Mouse (Mus musculus) myocyte (in vitro differentiated cells): ENCODE data around the gene Hivep2. TPM values are rescaled to one million over a fixed set of nuclear protein-coding genes. Genes with fewer than 3 reads are reported as not detected.

Experiments
- H3K27me3 ChIP-seq: one replicate; pipeline ENCODE4 v1.6.1; 2011; ENCODE audit not compliant: control insufficient read depth, insufficient read depth, insufficient read length
- H3K36me3 ChIP-seq: one replicate; pipeline ENCODE4 v1.6.1; 2011; ENCODE audit not compliant: control insufficient read depth, insufficient read depth
- H3K4me2 ChIP-seq: one replicate; pipeline ENCODE4 v1.6.1; 2011; ENCODE audit warnings: low read depth, control low read depth
- H3K4me3 ChIP-seq: one replicate; pipeline ENCODE4 v1.5.1; 2011; ENCODE audit warnings: mild to moderate bottlenecking, control low read depth, moderate library complexity
- H3K79me2 ChIP-seq: one replicate; pipeline ENCODE4 v1.6.1; 2011; ENCODE audit not compliant: control insufficient read depth, insufficient read depth
- H3ac ChIP-seq: one replicate; pipeline ENCODE4 v1.6.1; 2011; ENCODE audit not compliant: control insufficient read depth, insufficient read length
- CEBPB ChIP-seq: IDR thresholded peaks from 2 replicates; pipeline ENCODE4 v1.6.1; 2011; ENCODE audit warnings: mild to moderate bottlenecking, moderate library complexity; ENCODE audit not compliant: poor library complexity, insufficient read depth, severe bottlenecking
- E2F4 ChIP-seq: IDR thresholded peaks from one replicate; pipeline ENCODE4 v1.6.1; 2011; ENCODE audit warnings: mild to moderate bottlenecking, control low read depth, moderate library complexity; ENCODE audit not compliant: insufficient read depth
- MAX ChIP-seq: IDR thresholded peaks from one replicate; pipeline ENCODE4 v1.6.1; 2011; ENCODE audit warnings: low read depth, mild to moderate bottlenecking, control low read depth
- MYOD1 ChIP-seq, 3 experiments: IDR thresholded peaks; one replicate each; pipeline ENCODE4 v1.6.1; 2011; ENCODE audit warnings: control low read depth in 2 of 3, low read depth in 2 of 3, mild to moderate bottlenecking in 2 of 3, moderate library complexity in 1 of 3; ENCODE audit not compliant: insufficient read length in 2 of 3, control insufficient read depth in 1 of 3
- MYOG ChIP-seq, 3 experiments: IDR thresholded peaks; one replicate each; pipeline ENCODE4 v1.6.1; 2011; ENCODE audit warnings: control low read depth in 2 of 3, low read depth in 2 of 3, mild to moderate bottlenecking in 2 of 3; ENCODE audit not compliant: insufficient read length in 2 of 3, control insufficient read depth in 1 of 3, insufficient read depth in 1 of 3
- POLR2A ChIP-seq: IDR thresholded peaks from one replicate; pipeline ENCODE4 v1.6.1; 2011; ENCODE audit warnings: low read depth, mild to moderate bottlenecking, control low read depth, moderate library complexity; ENCODE audit not compliant: insufficient read length
- POLR2AphosphoS2 ChIP-seq: IDR thresholded peaks from one replicate; pipeline ENCODE4 v1.6.1; 2011; ENCODE audit warnings: low read depth, control low read depth; ENCODE audit not compliant: insufficient read length
- REST ChIP-seq: IDR thresholded peaks from one replicate; pipeline ENCODE4 v1.6.1; 2011; ENCODE audit warnings: mild to moderate bottlenecking, control low read depth, moderate library complexity; ENCODE audit not compliant: insufficient read depth, insufficient read length
- SRF ChIP-seq: IDR thresholded peaks from one replicate; pipeline ENCODE4 v1.6.1; 2011; ENCODE audit warnings: low read depth; ENCODE audit not compliant: control insufficient read depth, insufficient read length
- TCF12 ChIP-seq: IDR thresholded peaks from one replicate; pipeline ENCODE4 v1.6.1; 2011; ENCODE audit warnings: mild to moderate bottlenecking, control low read depth; ENCODE audit not compliant: poor library complexity, insufficient read depth, severe bottlenecking
- TCF3 ChIP-seq: IDR thresholded peaks from one replicate; pipeline ENCODE4 v1.6.1; 2011; ENCODE audit warnings: low read depth, control low read depth; ENCODE audit not compliant: insufficient read length
- USF1 ChIP-seq: IDR thresholded peaks from one replicate; pipeline ENCODE4 v1.6.1; 2011; ENCODE audit warnings: low read depth, mild to moderate bottlenecking, control low read depth, moderate library complexity
- polyA plus RNA-seq: library from polyadenylated mRNA; unstranded; fragments of >200 nt; fragmentation: generic; extraction: Trizol; gene quantifications from one replicate; pipeline ENCODE4 v1.2.1, GENCODE M21; 2012; ENCODE audit warnings: missing spikeins

Hivep2 gene
- polyA plus RNA-seq, 1 experiment, result 9.6 TPM

DNA sequence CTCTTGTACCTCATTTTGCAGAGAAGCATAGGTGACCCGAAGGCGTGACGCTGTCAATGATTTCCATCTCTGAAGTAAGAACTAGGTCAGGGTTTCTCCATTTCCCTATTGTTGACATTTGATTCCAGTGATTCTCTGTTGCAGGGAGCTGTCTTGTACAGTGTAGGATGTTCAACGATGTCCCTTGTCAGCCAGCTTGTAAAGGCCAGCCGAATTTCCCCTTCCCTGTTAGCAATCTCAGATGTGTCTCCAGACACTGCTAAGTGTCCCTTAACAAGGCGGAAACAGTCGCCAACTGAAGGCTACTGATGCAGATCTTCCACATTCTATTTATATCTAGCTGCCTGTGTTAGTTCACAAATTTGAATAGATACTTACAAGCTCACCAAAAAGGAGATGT, 68.9 kb downstream of the Hivep2 start:
- H3K79me2 ChIP-seq, result peaks cover 75% of the 10 kb centered on the region
- no peaks in the 10 kb centered on the region for H3K36me3 ChIP-seq
- no peak overlapping the region for H3K4me2 ChIP-seq
- H3ac ChIP-seq, result no peak overlapping the region
- no peak for TF ChIP-seq MYOD1 (IDR thresholded peaks at IDR 0.05; ENCODE audit: control insufficient read depth in 1 of 3, insufficient read length in 2 of 3, low read depth in 2 of 3)
- no peak for TF ChIP-seq CEBPB
- TF ChIP-seq USF1, result no peak
- no peak for TF ChIP-seq REST
- no peak for TF ChIP-seq SRF
- TF ChIP-seq POLR2AphosphoS2, result no peak
- no peak for TF ChIP-seq POLR2A
- no peak for TF ChIP-seq MAX
- no peak for TF ChIP-seq E2F4
- no peak for TF ChIP-seq MYOG (IDR thresholded peaks at IDR 0.05; ENCODE audit: control insufficient read depth in 1 of 3, insufficient read depth in 1 of 3, insufficient read length in 2 of 3, low read depth in 2 of 3)
- TF ChIP-seq TCF3, result no peak
- TF ChIP-seq TCF12, result no peak
- no peaks in the 10 kb centered on the region for H3K27me3 ChIP-seq
- H3K4me3 ChIP-seq, result no peak overlapping the region

DNA sequence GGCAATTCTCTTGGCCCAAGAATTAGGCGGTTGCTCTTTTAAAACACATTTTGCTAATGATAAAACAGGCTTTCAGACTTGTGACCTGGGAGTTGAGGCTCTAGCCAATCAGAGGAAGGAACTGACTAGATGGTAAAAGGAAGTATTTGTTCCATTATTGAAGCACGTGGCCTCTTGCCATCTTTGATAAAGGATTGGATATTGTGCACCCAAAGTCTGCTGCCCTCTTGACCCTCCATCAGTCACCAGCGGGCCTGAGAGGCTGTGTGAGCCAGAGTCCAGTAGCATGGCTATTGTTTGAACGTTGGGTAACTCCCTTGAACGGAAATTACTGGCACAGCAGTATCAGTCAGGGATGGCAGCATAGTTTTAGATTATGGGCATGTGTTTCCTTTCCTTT, 69.7 kb downstream of the Hivep2 start:
- H3K27me3 ChIP-seq, result no peaks in the 10 kb centered on the region
- H3K36me3 ChIP-seq, result no peaks in the 10 kb centered on the region
- TF ChIP-seq POLR2A (no peak), MAX (no peak), REST (no peak), TCF3 (no peak), USF1 (no peak), POLR2AphosphoS2 (no peak), CEBPB (no peak), SRF (no peak), MYOD1 (IDR thresholded peaks at IDR 0.05; ENCODE audit: control insufficient read depth in 1 of 3, insufficient read length in 2 of 3, low read depth in 2 of 3) (no peak)
- peaks cover 68% of the 10 kb centered on the region for H3K79me2 ChIP-seq
- no peak overlapping the region for H3K4me3 ChIP-seq
- H3K4me2 ChIP-seq, result peak overlapping the region; percentile 60
- no peak overlapping the region for H3ac ChIP-seq

GRCm38 (mm10) chr10:14036472-14036871, 70.6 kb downstream of the Hivep2 start:
- H3K36me3 ChIP-seq, result no peaks in the 10 kb centered on the region
- H3K27me3 ChIP-seq, result no peaks in the 10 kb centered on the region
- peaks cover 68% of the 10 kb centered on the region for H3K79me2 ChIP-seq
- peak overlapping the region; percentile 60 for H3K4me2 ChIP-seq
- H3ac ChIP-seq, result no peak overlapping the region
- no peak overlapping the region for H3K4me3 ChIP-seq
- peak; percentile 87 for TF ChIP-seq TCF12
- TF ChIP-seq TCF3, result no peak
- peak; percentile 51 to 91 (median 89) for TF ChIP-seq MYOD1 (IDR thresholded peaks at IDR 0.05; ENCODE audit: control insufficient read depth in 1 of 3, insufficient read length in 2 of 3, low read depth in 2 of 3)
- TF ChIP-seq MYOG (IDR thresholded peaks at IDR 0.05; ENCODE audit: control insufficient read depth in 1 of 3, insufficient read depth in 1 of 3, insufficient read length in 2 of 3, low read depth in 2 of 3), result peak in 2 of 3 experiments; percentile 88 to 90

- no peak for TF ChIP-seq SRF
- TF ChIP-seq POLR2A, result no peak
- TF ChIP-seq MYOG (IDR thresholded peaks at IDR 0.05; ENCODE audit: control insufficient read depth in 1 of 3, insufficient read depth in 1 of 3, insufficient read length in 2 of 3, low read depth in 2 of 3), result no peak
- no peak for TF ChIP-seq TCF12
- no peak for TF ChIP-seq MAX
- no peak for TF ChIP-seq MYOD1 (IDR thresholded peaks at IDR 0.05; ENCODE audit: control insufficient read depth in 1 of 3, insufficient read length in 2 of 3, low read depth in 2 of 3)
- no peak overlapping the region for H3ac ChIP-seq
- no peaks in the 10 kb centered on the region for H3K27me3 ChIP-seq
- H3K4me3 ChIP-seq, result no peak overlapping the region
- H3K79me2 ChIP-seq, result peaks cover 54% of the 10 kb centered on the region
- no peaks in the 10 kb centered on the region for H3K36me3 ChIP-seq
- no peak overlapping the region for H3K4me2 ChIP-seq
Observed at GRCm38 (mm10) chr10:14037977-14038489, 72.2 kb downstream of the Hivep2 start.

DNA sequence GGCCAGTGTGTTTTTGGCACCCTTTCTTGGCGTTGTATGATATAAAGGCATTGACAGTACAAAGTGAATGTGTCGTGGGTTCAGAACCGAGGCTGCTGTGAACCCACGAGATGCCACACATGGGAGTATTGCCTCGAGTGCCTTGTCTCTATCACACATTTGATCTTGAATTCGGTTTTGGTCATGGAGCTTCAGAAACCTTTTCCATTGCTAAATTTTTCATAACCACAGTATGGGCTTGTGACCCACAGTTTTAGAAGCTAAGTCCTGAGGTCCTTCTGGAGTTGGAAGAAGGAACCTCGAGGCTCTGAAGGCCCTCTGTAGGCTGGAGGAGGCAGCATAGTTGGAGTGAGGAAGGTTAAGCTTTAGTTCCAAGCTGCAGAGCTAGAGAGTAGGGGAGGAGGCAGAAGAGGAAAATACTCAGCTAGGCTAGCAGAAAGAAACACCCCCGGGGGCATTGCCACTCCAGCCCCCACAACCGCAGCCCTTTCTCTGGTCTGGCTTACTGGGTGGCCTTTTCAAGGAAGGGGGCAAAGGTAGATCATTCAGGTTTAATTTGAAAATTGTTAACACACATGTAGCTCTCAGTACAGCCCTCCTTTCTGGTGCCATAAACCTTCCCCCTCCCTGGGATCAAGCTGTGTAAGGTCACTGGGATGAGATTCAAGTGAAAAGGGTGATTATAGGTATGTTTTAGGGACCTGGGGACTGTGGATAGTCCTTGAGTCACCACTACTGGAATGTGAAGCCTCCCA, 75.0 kb downstream of the Hivep2 start:
- Histone ChIP-seq H3ac (no peak overlapping the region), H3K4me2 (peak overlapping the region; percentile 52), H3K27me3 (no peaks in the 10 kb centered on the region), H3K4me3 (no peak overlapping the region), H3K36me3 (no peaks in the 10 kb centered on the region), H3K79me2 (peaks cover 40% of the 10 kb centered on the region)
- TF ChIP-seq MYOG (IDR thresholded peaks at IDR 0.05; ENCODE audit: control insufficient read depth in 1 of 3, insufficient read depth in 1 of 3, insufficient read length in 2 of 3, low read depth in 2 of 3), result no peak
- no peak for TF ChIP-seq E2F4
- TF ChIP-seq REST, result no peak
- TF ChIP-seq POLR2AphosphoS2, result no peak
- TF ChIP-seq MYOD1 (IDR thresholded peaks at IDR 0.05; ENCODE audit: control insufficient read depth in 1 of 3, insufficient read length in 2 of 3, low read depth in 2 of 3), result no peak
- TF ChIP-seq USF1, result no peak
- TF ChIP-seq TCF3, result no peak
- TF ChIP-seq CEBPB, result no peak
- no peak for TF ChIP-seq MAX
- TF ChIP-seq TCF12, result no peak
- TF ChIP-seq POLR2A, result no peak
